Mouse (Mus musculus) adrenal gland, adult 2 months (tissue): ENCODE results near the gene Pcbp4. TPM values are rescaled to one million over a fixed set of nuclear protein-coding genes. Genes with fewer than 3 reads are reported as not detected.

ENCODE experiments used
- DNase-seq: peaks from one replicate; pipeline ENCODE4 v3.0.0; 2021
- polyA plus RNA-seq: library from polyadenylated mRNA; depleted of rRNA; stranded (reverse); fragments of >200 nt; gene quantifications from 2 replicates; pipeline ENCODE4 v1.2.3, GENCODE M21; 2012
- total RNA-seq, 2 experiments: library from RNA; stranded (reverse); gene quantifications; 2 replicates each; pipeline ENCODE4 v1.2.3; 2021

The Pcbp4 gene
- total and polyA plus RNA-seq, 3 experiments, result 17.5 to 56.4 (median 28.6) TPM

DNA sequence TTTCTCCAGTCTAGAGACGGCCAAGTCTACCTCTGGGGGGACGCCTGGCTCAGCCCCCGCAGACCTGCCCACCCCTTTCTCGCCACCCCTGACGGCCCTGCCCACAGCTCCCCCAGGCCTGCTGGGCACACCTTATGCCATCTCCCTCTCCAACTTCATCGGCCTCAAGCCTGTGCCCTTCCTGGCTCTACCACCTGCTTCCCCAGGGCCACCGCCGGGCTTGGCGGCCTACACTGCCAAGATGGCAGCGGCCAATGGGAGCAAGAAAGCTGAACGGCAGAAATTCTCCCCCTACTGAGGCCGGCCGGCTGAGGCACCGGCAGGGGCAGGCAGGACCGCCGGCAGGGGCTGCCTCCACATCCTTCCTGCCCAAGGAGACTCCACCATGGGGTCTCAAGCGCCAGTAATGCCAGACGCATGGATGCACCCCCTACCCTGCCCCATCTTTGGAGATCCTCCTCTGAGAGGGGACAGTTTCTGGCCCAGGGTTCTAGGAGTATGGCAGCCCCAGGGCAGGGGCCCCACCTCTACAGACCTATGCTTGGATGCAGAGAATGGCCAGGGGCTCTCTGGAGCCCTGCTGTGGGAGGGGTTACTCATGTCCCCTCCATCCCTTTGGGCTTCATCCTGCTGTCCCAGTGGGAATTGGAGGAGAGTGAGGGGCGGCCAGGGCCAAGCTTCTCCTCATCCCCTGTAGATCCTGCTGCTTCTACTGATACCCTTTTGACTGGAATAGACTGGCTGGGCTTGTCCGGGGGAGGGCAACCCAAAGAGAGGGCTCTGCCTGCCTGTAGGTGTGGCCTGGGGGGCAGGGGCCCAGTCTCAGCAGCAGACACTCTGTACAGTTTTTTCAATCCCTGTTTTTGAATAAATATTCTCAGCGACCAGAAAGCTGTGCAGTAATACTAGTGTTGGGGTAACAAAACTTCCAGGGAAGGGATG, 10.3 kb downstream of the Pcbp4 start:
- DNase-seq, result no peak

- DNase-seq, result peak; percentile 69
Observed at GRCm38 (mm10) chr9:106464751-106465541, 11.9 kb downstream of the Pcbp4 start.

GRCm38 (mm10) chr9:106465571-106466200, 12.6 kb downstream of the Pcbp4 start, which contains the start of gene Gpr62:
Gpr62 (minus strand) TSS chr9:106465938.
- no peak for DNase-seq

DNA sequence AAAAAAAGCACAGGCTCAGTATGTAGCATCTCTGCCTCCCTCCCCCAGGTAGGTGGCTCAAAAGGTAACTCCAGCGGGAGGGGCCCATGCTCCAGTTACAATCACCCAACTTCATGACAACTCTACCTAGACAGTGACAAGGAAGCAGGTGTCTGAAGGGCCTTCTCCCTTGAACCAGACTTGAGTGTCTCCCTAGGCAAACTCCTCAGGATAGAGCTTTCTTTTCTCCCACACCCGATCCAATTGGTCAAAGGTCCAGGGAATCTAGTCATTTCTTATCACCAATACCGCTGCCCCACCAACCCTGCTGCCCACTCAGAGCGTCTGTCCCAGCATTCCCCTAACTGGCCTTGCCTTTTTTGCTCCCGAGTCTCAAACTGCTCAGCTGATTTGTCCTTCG, 13.6 kb downstream of the Pcbp4 start:
- DNase-seq, result no peak

GRCm38 (mm10) chr9:106467746-106468145, 14.7 kb downstream of the Pcbp4 start:
- DNase-seq, result no peak

DNA sequence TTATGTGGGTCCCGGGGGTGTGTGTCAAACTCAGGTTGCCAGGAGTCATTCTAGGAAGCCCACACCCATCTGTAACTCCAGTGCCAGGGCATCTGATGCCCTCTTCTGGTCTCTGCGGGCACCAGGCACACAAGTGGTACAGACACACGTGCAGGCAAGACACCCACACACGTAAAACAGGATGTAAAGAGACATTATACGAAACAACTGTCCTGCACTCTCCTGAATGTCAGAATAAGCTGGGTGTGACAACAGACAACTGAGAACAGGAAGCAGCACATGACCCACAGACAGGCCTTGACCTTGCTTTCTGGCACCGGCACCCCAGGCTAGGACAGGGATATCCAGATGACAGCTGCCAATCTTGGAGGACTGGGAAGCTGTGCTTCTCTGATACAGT, 16.2 kb downstream of the Pcbp4 start:
- peak; percentile 4 for DNase-seq

GRCm38 (mm10) chr9:106469776-106470175, 16.7 kb downstream of the Pcbp4 start:
- DNase-seq, result peak; percentile 1

- peak; percentile 1 for DNase-seq
Observed at GRCm38 (mm10) chr9:106470991-106471750, 18.1 kb downstream of the Pcbp4 start.

DNA sequence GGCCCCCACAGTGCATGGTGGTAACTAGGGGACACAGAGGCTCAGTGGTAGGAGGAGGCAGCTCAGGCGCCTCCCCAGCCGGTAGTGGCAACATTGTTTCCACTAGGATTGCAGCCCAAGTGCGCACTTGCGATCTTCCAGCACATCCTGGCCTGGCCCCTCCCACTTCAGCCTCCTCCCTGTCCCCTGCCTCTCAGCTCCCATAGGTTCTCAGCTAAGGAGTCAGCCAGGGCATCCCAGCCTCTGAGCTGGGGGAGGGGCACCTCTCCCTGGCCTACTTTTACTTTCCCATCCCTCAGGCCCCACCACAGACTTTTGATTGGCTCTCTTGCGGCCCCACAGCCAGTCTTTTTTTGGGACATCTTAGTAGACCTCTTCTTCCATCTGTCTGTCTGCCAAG, 18.8 kb downstream of the Pcbp4 start:
- peak; percentile 70 for DNase-seq

DNA sequence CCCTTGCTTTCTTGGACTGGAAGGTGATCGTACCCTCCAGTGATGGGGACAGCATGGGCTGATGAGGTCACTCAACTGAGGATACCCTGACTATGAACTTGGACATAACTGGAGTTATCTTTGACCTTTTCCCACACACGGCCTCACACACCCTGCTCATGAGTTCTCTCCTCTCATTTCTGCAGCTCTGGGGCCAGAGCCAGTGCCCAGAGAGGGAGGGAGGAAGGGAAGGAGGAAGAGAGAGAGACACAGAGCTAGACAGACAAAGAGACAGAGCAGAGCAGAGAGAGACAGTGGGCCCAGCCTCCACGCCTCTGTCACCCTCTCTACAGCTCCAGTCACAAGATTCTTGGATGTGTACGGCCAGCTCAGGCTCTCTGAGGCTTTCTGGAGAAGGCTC, 19.2 kb downstream of the Pcbp4 start:
- DNase-seq, result no peak

- no peak for DNase-seq
Observed at GRCm38 (mm10) chr9:106473081-106473752, 20.1 kb downstream of the Pcbp4 start.

- DNase-seq, result peak; percentile 9
Observed at GRCm38 (mm10) chr9:106473753-106474105, 20.6 kb downstream of the Pcbp4 start.

GRCm38 (mm10) chr9:106474456-106474855, 21.4 kb downstream of the Pcbp4 start:
- DNase-seq, result peak; percentile 80

DNA sequence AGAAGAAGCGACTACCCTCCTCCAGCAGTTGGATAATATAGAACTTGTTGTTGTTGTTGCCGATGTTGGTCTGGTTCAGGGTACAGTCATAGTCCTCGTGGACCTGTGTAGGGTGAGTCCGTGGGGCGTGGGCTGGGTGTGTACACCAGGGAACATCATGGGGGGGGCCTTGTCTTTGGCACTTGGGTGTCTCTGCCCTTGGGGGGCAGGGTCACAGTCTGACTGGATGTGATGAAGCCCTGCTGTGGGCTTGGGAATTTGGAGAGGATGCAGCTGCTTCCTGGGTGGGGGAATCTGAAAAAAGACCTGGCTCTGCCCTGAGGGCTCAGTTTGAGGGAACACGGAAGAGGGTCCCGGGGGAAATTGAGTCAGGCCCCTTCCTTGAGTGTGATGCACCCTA, 22.0 kb downstream of the Pcbp4 start:
- peak; percentile 24 for DNase-seq

DNA sequence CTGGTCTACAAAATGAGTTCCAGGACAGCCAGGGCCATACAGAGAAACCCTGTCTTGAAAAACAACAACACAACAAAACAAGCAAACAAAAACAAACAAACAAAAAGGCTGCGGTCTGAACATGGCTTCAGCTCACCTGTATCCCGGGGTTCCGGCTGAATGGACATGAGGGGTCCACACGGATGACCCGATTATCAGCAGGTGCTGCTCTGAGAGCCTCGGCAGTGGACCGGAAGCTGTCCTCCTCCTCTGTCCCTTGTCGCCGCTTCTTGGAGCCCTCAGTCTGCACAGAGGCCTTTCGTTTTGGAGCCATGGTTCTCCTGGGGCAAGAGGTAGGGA, 22.5 kb downstream of the Pcbp4 start, which contains the start of gene Rrp9:
Gene Rrp9 (plus strand): TSS at position 301 of the 339 bp plus-strand sequence.
- DNase-seq, result no peak

DNA sequence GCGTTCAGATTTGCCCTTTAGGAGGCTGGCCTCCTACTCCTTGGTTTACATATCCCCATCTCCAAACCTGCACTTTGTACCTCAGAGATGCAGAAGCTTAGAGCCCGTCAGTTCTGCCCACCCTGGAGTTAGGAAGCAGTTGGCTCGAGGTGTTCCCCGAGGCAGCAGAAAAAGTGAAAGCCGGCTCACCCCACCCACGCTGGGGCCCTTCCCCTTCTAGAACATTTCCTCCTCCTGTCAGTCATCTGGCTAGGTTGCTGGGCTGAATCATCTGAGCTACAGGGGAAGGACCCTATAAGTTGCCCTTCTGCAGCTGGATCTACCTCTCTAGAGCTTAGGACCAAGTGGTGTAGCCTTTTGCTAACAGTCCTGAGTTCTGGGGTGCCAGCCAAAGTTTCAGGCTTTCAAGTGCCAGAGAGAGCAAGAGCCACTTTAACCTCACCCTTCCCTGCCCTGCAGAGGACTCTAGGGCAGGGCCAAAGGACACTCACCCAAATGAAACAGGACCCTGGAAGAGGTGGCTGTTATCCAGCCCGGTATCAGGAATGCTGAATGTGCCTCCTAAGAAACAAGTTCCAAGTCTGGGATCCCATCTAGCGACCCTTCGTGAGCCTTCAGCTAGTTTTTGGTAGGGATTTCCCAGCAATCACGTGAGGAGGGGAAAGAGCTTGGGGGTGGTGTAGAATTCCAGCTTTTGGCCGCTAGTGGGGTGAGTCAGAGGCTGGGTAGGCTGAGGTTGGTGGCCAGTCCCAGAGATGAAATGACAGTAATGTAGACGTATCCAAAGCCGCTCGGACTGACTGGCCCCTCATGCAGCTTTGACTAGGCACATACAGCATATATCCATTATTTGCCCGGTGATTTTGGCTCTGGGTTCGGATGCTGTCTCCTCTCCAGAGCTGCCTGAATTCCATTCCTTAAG, 23.2 kb downstream of the Pcbp4 start:
- DNase-seq, result peak; percentile 85

- DNase-seq, result peak; percentile 99
Observed at GRCm38 (mm10) chr9:106476924-106477484, 23.9 kb downstream of the Pcbp4 start, which contains the start of gene Parp3. Parp3 (minus strand) TSS chr9:106476949.

DNA sequence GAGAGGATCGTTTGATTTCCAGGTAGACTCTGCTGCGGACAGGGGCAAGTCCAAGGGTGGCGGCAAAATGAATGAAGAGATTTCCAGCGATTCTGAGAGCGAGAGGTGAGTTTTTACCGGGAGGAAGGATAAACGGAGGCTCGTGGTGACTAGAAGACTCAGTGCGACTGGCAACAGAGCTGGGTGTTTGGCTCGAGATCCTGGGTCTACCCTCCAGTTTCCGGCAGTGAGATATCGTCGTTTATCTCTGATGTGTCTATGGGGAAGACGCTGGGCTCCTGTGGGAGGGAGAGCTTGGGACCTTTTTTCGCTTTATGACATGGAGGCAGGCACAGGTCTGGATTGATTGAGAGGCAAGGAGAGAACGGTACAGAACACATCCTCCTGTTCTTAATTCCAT, 24.6 kb downstream of the Pcbp4 start:
- no peak for DNase-seq

GRCm38 (mm10) chr9:106478101-106478500, 25.0 kb downstream of the Pcbp4 start:
- no peak for DNase-seq

- DNase-seq, result no peak
Observed at GRCm38 (mm10) chr9:106480541-106480940, 27.4 kb downstream of the Pcbp4 start.
